Mouse (Mus musculus) testis, adult 2 months (tissue): ENCODE data around the gene Senp3. TPM values are rescaled to one million over a fixed set of nuclear protein-coding genes. Genes with fewer than 3 reads are reported as not detected.

Experiments used
- H3K27ac ChIP-seq: fragments of 200-500 bp; 2 replicates; pipeline ENCODE4 v1.5.1; 2012; ENCODE audit warnings: low read depth, low read length; ENCODE audit not compliant: control insufficient read depth, insufficient read depth
- H3K27me3 ChIP-seq: fragments of 200-500 bp; 2 replicates; pipeline ENCODE4 v1.6.1; 2012; ENCODE audit warnings: mild to moderate bottlenecking, low read length, moderate library complexity; ENCODE audit not compliant: control insufficient read depth, insufficient read depth
- H3K36me3 ChIP-seq: fragments of 200-500 bp; 2 replicates; pipeline ENCODE4 v1.6.1; 2012; ENCODE audit warnings: mild to moderate bottlenecking, low read length; ENCODE audit not compliant: control insufficient read depth, insufficient read depth
- H3K4me1 ChIP-seq: fragments of 200-500 bp; 2 replicates; pipeline ENCODE4 v1.6.1; 2012; ENCODE audit warnings: low read length; ENCODE audit not compliant: control insufficient read depth, insufficient read depth
- H3K4me3 ChIP-seq: fragments of 200-500 bp; 2 replicates; pipeline ENCODE4 v1.5.1; 2012; ENCODE audit warnings: low read depth, mild to moderate bottlenecking, low read length, moderate library complexity, mixed read lengths; ENCODE audit not compliant: control insufficient read depth
- CTCF ChIP-seq: fragments of 200-500 bp; IDR thresholded peaks from 2 replicates; pipeline ENCODE4 v1.5.1; 2012; ENCODE audit warnings: low read depth, mild to moderate bottlenecking, inconsistent platforms, low read length, moderate library complexity; ENCODE audit not compliant: control insufficient read depth, insufficient read depth, insufficient replicate concordance
- POLR2A ChIP-seq: fragments of 200-500 bp; IDR thresholded peaks from 2 replicates; pipeline ENCODE4 v1.6.1; 2012; ENCODE audit warnings: low read depth, mild to moderate bottlenecking, inconsistent platforms, low read length, moderate library complexity; ENCODE audit not compliant: control insufficient read depth
- polyA plus RNA-seq: library from polyadenylated mRNA; depleted of rRNA; stranded (reverse); fragments of >200 nt; gene quantifications from 2 replicates; pipeline ENCODE4 v1.2.3, GENCODE M21; 2012

Gene Senp3
- polyA plus RNA-seq, 1 experiment: 67.6 TPM

DNA sequence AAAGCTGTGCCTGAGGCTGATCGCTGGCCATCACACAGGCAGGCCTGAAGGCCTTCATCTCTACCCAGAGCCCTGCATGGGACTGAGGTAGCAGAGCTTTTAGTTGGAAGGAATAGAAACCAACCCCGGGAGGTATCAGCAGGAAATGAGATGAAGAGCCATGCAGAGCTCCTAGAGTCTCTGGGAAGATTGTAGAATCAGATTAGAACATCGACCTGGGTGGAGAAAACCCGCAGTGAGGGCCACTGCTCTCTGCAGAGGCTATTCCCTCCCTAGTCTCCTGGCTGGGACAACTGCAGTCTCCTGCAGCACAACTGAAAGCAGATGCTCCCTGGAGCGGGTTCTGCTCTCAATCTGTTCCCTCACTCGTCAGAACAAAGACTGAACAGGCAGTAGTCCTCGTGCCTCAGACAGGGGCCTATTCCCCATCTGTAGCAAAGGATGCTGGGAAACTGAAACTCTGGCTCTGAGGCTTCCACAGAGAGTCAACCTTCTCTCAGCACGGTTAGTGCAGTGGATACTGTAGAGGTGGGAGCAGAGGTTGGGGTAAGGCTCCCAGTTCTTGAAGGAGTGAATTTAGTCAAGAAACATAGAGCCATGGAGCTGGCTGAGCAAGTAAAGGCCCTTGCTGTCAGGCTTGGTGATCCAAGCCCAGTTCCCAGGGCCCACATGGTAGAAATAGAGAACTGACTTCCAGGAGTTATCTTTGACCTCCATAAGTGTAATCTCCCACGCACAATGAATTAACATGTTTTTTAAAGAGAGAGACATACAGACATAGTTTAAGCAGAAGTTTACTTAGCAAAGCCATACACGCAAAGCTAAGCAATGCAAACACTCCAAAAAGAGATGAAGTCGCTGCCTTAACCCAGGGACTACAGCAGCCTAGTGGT, 27.9 kb upstream of the Senp3 start:
- no peak overlapping the region for H3K4me3 ChIP-seq
- TF ChIP-seq CTCF: no peak
- TF ChIP-seq POLR2A: no peak
- H3K27me3 ChIP-seq: no peaks in the 10 kb centered on the region
- H3K27ac ChIP-seq: no peak overlapping the region
- H3K4me1 ChIP-seq: peaks cover 2% of the 10 kb centered on the region
- H3K36me3 ChIP-seq: no peaks in the 10 kb centered on the region

GRCm38 (mm10) chr11:69708614-69709265, 26.9 kb upstream of the Senp3 start:
- no peak overlapping the region for H3K27ac ChIP-seq
- no peak overlapping the region for H3K4me3 ChIP-seq
- no peaks in the 10 kb centered on the region for H3K27me3 ChIP-seq
- no peak for TF ChIP-seq POLR2A
- no peak for TF ChIP-seq CTCF
- peaks cover 4% of the 10 kb centered on the region for H3K4me1 ChIP-seq
- H3K36me3 ChIP-seq: no peaks in the 10 kb centered on the region

DNA sequence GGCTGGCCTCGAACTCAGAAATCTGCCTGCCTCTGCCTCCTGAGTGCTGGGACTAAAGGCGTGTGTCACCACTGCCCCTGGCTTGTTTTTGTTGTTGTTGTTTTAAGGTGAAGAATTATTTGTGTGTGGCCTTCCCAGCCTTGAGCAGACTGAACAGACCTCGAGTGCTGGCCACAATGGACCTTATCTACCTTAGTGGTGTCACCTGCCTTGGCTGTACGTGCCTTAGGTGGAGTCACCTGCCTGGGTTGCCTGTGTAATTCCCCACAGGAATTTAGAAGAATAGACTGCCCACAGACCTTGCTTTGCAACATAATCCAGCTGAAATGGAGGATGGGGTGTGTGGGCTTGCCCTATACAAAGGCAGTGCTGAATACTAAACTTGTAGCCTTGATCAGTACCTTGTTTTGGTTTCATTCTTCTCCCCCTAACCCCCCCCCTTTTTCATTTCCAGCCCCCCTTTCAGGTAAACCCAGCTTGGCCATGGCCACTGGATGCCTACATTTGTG, 26.0 kb upstream of the Senp3 start:
- Histone ChIP-seq H3K4me1 (peaks cover 3% of the 10 kb centered on the region), H3K27me3 (no peaks in the 10 kb centered on the region), H3K4me3 (no peak overlapping the region), H3K36me3 (no peaks in the 10 kb centered on the region), H3K27ac (no peak overlapping the region)
- TF ChIP-seq POLR2A (no peak), CTCF (no peak)

DNA sequence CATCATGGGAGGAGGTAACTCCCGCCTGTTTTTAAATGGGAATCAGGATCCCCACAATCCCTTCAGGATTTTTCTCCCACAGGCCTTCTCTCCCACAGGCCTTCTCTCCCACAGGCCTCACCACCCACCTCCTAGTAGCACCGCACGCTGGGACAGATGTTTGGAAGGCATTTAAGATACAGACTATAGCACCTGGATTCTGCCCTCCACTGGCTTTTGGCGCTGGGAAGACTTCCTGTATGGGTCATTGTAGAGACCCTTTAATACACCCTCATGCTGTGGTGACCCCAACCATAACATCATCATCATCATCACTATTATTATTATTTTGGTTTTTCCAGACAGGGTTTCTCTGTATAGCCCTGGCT, 25.6 kb upstream of the Senp3 start:
- Histone ChIP-seq H3K27ac (no peak overlapping the region), H3K27me3 (no peaks in the 10 kb centered on the region), H3K4me3 (no peak overlapping the region), H3K4me1 (peaks cover 2% of the 10 kb centered on the region), H3K36me3 (no peaks in the 10 kb centered on the region)
- no peak for TF ChIP-seq CTCF

- H3K4me1 ChIP-seq: peaks cover 2% of the 10 kb centered on the region
- H3K27me3 ChIP-seq: no peaks in the 10 kb centered on the region
- H3K36me3 ChIP-seq: no peaks in the 10 kb centered on the region
- no peak overlapping the region for H3K4me3 ChIP-seq
- H3K27ac ChIP-seq: peak overlapping the region; percentile 0; the same call in 1 of the 2 replicates
- TF ChIP-seq CTCF (no peak), POLR2A (no peak)
These were observed 25.0 kb upstream of the Senp3 start for GRCm38 (mm10) chr11:69706775-69707479.

GRCm38 (mm10) chr11:69704613-69705010, 22.7 kb upstream of the Senp3 start:
- Histone ChIP-seq H3K36me3 (no peaks in the 10 kb centered on the region), H3K27me3 (no peaks in the 10 kb centered on the region), H3K4me3 (no peak overlapping the region), H3K4me1 (peaks cover 2% of the 10 kb centered on the region), H3K27ac (no peak overlapping the region)
- no peak for TF ChIP-seq POLR2A
